Mouse (Mus musculus) stomach, embryonic 15.5 days (tissue): ENCODE results near the gene Gnao1. TPM values are rescaled to one million over a fixed set of nuclear protein-coding genes. Genes with fewer than 3 reads are reported as not detected.

Experiments
- ATAC-seq: fragments of 200-750 bp; cut with Nextera tagmentation; 2 replicates; pipeline ENCODE4 v1.8.0; 2017; ENCODE audit warnings: low read depth, moderate number of reproducible peaks, moderate TSS enrichment; ENCODE audit not compliant: insufficient read depth, low FRiP score
- H3K27ac ChIP-seq: fragments of 300-500 bp; sonication (generic); 2 replicates; pipeline ENCODE4 v1.5.1; 2015; ENCODE audit warnings: mild to moderate bottlenecking, inconsistent platforms
- H3K27me3 ChIP-seq: fragments of 300-500 bp; sonication (generic); replicated peaks from 2 replicates; pipeline ENCODE4 v1.6.1; 2015; ENCODE audit warnings: inconsistent platforms
- H3K36me3 ChIP-seq: fragments of 300-500 bp; sonication (generic); 2 replicates; pipeline ENCODE4 v1.6.1; 2015; ENCODE audit warnings: inconsistent platforms
- H3K4me1 ChIP-seq: fragments of 300-500 bp; sonication (generic); 2 replicates; pipeline ENCODE4 v1.6.1; 2015; ENCODE audit warnings: inconsistent platforms
- H3K4me2 ChIP-seq: fragments of 300-500 bp; sonication (generic); 2 replicates; pipeline ENCODE4 v1.6.1; 2015; ENCODE audit warnings: mild to moderate bottlenecking, inconsistent platforms
- H3K4me3 ChIP-seq: fragments of 300-500 bp; sonication (generic); replicated peaks from 2 replicates; pipeline ENCODE4 v1.5.1; 2015; ENCODE audit warnings: inconsistent platforms
- H3K9ac ChIP-seq: fragments of 300-500 bp; sonication (generic); 2 replicates; pipeline ENCODE4 v1.6.1; 2015; ENCODE audit warnings: inconsistent platforms
- H3K9me3 ChIP-seq: fragments of 300-500 bp; sonication (generic); 2 replicates; pipeline ENCODE4 v1.6.1; 2016; ENCODE audit warnings: inconsistent platforms
- WGBS: fragments of 180-500 bp; shearing (Covaris S2); methylation state at CpG from one replicate; pipeline ENCODE4 v1.1.7; 2015; 5-methylcytosine and 5-hydroxymethylcytosine counted together
- polyA plus RNA-seq: library from polyadenylated mRNA; unstranded; fragments of >200 nt; fragmentation: Nextera tagmentation; extraction: Ambion mirVana; gene quantifications from 2 replicates; pipeline ENCODE4 v1.2.1, GENCODE M21; 2015

Gene Gnao1
- polyA plus RNA-seq, 1 experiment from 2014 or later, result 14.9 TPM

DNA sequence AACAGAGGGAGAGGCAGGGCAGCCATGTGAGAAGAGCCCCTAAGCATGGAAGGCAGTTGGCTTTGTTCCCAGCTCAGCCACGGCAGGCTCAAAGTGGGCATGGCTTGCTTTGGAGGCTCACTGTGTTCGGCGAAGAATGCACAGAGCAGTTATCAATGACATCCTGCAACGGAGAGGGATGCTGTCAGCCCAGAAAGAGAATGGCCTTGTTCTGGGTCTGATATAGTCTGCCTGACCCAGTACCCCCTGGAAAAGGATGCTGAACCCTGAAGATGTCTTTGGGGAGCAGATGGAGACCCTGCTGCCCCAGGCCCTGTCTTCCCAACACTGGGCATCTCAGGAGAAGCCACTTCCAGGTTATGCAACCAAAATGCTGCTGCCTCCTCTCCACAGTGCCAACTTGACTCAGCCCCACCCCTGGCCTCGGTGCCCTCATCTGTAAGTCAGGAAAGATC, 98.2 kb downstream of the Gnao1 start:
- H3K4me1 ChIP-seq, result peaks cover 27% of the 10 kb centered on the region
- 0 out of 2 replicates have a peak overlapping the region, but pooled peaks have one; percentile 31 for H3K27ac ChIP-seq
- no peaks in the 10 kb centered on the region for H3K9me3 ChIP-seq
- no peak for ATAC-seq
- H3K36me3 ChIP-seq, result no peaks in the 10 kb centered on the region
- no peaks in the 10 kb centered on the region for H3K27me3 ChIP-seq
- no peak overlapping the region for H3K9ac ChIP-seq
- WGBS, result 34% methylated on average over 5 of the region's 5 CpGs
- H3K4me2 ChIP-seq, result no peak overlapping the region
- no peak overlapping the region for H3K4me3 ChIP-seq

DNA sequence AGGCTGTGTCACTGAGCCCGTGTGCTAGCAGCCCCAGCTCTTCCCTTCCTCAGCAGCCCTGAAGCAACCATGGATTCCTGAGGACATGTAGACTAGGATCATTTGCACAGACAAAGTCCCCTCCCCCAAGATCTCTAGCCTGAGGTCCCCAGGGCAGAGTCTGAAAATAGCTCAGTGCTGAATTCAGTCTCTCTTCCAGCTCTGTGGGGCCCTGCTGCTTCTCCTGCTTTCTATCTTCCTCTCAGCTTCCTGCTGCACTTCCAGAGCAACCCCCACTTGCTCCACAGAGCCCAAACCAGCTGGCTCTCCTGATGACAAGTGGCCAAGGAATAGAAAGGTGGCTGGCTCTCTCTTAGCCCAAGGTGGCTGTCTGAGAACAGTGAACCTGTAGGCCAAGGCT, 98.8 kb downstream of the Gnao1 start:
- Histone ChIP-seq H3K27ac (0 out of 2 replicates have a peak overlapping the region, but pooled peaks have one; percentile 31), H3K27me3 (no peaks in the 10 kb centered on the region), H3K9ac (no peak overlapping the region), H3K4me3 (no peak overlapping the region), H3K36me3 (no peaks in the 10 kb centered on the region), H3K4me1 (peaks cover 27% of the 10 kb centered on the region), H3K4me2 (no peak overlapping the region), H3K9me3 (no peaks in the 10 kb centered on the region)
- no peak for ATAC-seq
- WGBS, result 29% methylated on average over 1 of the region's 1 CpGs

DNA sequence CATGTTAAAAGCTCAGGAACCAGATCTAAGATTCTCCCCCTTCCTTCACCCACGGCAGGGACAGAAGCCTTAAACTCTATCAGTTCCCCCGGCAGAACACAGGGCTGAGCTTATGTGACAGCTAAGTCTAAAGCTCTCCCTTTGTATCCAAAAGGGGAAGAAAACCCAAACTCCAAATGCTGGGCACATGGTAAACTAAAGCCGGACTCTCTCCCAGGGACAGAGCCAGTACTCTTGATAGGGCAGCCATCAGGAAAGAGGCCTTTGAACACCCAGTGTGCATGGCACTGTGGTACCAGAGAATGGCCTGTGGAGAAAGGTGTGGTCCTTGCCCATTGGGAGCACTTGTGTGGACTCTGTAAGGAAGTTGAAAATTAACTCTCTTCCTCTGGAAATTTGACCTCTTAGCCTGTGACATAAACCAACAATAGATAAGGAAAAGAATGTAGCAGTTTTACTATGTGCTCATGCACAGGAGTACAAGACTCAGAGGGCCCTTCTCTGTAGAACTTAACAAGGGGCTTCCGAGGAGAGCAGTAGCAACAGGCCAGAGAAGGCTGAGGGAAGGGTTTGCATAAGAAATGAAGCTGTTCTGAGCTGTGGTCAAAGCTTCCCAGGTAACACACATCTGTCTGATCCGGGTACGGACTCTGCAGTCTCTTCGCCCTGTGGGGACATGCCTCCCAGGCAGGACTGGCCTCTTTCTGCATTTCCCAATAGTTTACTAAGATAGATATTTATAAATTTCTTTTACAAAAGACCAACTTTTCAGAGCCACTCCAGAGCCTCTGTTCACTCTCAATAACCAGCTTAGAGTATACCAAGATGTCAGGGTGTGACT, 102.2 kb downstream of the Gnao1 start:
- H3K9me3 ChIP-seq, result no peaks in the 10 kb centered on the region
- H3K4me3 ChIP-seq, result no peak overlapping the region
- H3K4me1 ChIP-seq, result peaks cover 27% of the 10 kb centered on the region
- H3K27ac ChIP-seq, result peak overlapping the region; percentile 73
- H3K36me3 ChIP-seq, result no peaks in the 10 kb centered on the region
- no peak overlapping the region for H3K9ac ChIP-seq
- no peak overlapping the region for H3K4me2 ChIP-seq
- H3K27me3 ChIP-seq, result no peaks in the 10 kb centered on the region
- peak; percentile 86 for ATAC-seq
- 51% methylated on average over 7 of the region's 7 CpGs for WGBS

DNA sequence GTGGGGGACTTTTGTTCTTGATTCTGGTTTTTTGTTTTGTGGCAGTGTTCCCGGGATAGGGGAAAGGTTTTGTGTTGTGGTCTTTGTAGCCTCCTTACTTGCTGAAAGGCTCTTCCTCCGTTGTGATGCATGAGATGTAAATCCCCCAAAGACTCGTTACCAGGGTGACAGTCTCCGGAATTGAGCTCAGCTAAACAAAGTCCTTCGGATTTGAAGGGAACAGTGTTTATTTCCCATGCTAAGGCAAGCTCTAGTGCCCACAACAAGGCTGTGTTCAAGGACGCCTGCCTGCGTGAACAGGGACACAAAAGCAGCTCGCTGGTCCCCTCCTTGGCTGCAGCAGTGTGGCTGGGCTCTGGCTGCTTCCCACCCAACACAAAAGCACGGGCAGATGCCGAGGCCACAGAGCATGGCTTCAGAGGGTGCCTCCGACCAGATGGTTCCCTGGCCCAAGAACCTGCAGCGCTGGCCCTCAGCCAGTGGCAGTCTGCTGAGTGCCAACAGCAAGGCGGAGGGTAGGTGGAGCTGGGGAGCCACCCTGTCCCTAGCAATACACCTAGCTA, 108.2 kb downstream of the Gnao1 start:
- H3K4me2 ChIP-seq, result no peak overlapping the region
- H3K4me1 ChIP-seq, result 0 out of 2 replicates have a peak, but pooled peaks cover 8% of the 10 kb centered on the region
- H3K4me3 ChIP-seq, result no peak overlapping the region
- 40% methylated on average over 13 of the region's 13 CpGs for WGBS
- ATAC-seq, result no peak
- no peaks in the 10 kb centered on the region for H3K27me3 ChIP-seq
- H3K36me3 ChIP-seq, result no peaks in the 10 kb centered on the region
- no peak overlapping the region for H3K9ac ChIP-seq
- no peaks in the 10 kb centered on the region for H3K9me3 ChIP-seq
- no peak overlapping the region; the same call in 1 of the 2 replicates for H3K27ac ChIP-seq

DNA sequence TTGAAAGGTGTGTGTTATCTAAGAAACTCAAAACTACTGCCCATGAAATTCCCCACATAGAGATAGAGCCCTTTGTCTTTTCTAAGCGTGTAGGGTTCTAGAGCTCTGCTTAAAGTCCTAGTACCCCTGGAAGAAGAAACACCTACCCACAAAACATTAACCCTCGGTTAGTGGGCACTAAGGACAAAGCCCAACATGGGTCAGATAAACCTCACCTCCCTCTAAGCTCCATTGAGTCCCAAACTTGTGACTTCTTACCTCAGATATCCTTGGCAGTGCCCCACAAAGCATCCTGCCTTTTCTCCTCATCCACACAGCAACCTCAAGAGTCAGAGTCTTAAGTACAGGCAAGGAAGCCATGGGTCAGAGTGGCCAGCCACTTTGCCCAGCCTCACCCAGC, 108.8 kb downstream of the Gnao1 start:
- WGBS, result 80% methylated on average over 2 of the region's 2 CpGs
- no peaks in the 10 kb centered on the region for H3K27me3 ChIP-seq
- 0 out of 2 replicates have a peak, but pooled peaks cover 7% of the 10 kb centered on the region for H3K4me1 ChIP-seq
- no peak for ATAC-seq
- no peak overlapping the region for H3K4me3 ChIP-seq
- H3K9ac ChIP-seq, result no peak overlapping the region
- H3K9me3 ChIP-seq, result no peaks in the 10 kb centered on the region
- no peaks in the 10 kb centered on the region for H3K36me3 ChIP-seq
- no peak overlapping the region for H3K4me2 ChIP-seq
- no peak overlapping the region for H3K27ac ChIP-seq

- Histone ChIP-seq H3K36me3 (no peaks in the 10 kb centered on the region), H3K4me2 (no peak overlapping the region), H3K4me1 (0 out of 2 replicates have a peak, but pooled peaks cover 11% of the 10 kb centered on the region), H3K27ac (0 out of 2 replicates have a peak overlapping the region, but pooled peaks have one; percentile 42), H3K4me3 (no peak overlapping the region), H3K9me3 (no peaks in the 10 kb centered on the region), H3K27me3 (no peaks in the 10 kb centered on the region), H3K9ac (no peak overlapping the region)
- no peak for ATAC-seq
- 51% methylated on average over 3 of the region's 3 CpGs for WGBS
Measured at GRCm38 (mm10) chr8:93919422-93919821, 109.7 kb downstream of the Gnao1 start.

DNA sequence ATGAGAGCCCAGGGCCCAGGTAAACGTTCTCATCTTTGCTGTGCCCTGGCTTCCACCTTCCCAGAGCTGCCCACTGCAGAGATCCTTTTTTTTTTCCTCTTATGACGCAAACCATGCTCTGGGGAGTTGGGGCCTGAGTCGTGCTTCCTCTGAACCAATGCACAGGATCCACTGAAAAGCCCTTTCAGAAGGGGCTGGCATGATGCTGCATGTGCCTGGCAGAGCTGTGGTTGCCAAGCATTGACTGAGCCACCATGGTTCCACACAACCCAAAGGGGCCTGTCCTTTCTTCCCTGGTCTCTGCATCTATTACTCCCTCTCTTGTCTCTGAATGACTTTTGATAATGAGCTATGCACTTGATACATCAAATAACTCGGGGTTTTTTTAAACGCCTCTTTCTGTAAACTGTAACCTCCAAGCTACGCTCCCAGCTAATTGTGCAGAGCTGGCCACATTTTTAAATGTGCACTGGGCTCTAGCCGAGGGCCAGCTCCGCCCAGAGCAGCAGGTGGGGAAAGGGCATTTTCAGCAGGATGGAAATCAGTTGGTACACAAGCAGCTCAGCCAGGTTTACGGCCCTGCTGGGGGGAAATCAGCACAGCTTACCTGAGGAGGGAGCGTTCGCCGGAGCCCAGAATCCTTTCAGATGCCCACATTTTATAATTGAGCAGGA, 110.3 kb downstream of the Gnao1 start:
- 0 out of 2 replicates have a peak, but pooled peaks cover 11% of the 10 kb centered on the region for H3K4me1 ChIP-seq
- 53% methylated on average over 12 of the region's 12 CpGs for WGBS
- no peaks in the 10 kb centered on the region for H3K36me3 ChIP-seq
- H3K9me3 ChIP-seq, result no peaks in the 10 kb centered on the region
- H3K9ac ChIP-seq, result no peak overlapping the region
- no peak overlapping the region for H3K4me2 ChIP-seq
- no peak overlapping the region for H3K4me3 ChIP-seq
- 0 out of 2 replicates have a peak overlapping the region, but pooled peaks have one; percentile 42 for H3K27ac ChIP-seq
- no peak for ATAC-seq
- no peaks in the 10 kb centered on the region for H3K27me3 ChIP-seq

- WGBS, result 82% methylated on average over 7 of the region's 7 CpGs
- H3K4me2 ChIP-seq, result no peak overlapping the region
- no peak overlapping the region for H3K4me3 ChIP-seq
- no peaks in the 10 kb centered on the region for H3K27me3 ChIP-seq
- no peaks in the 10 kb centered on the region for H3K36me3 ChIP-seq
- no peaks in the 10 kb centered on the region for H3K9me3 ChIP-seq
- no peak overlapping the region for H3K27ac ChIP-seq
- no peak for ATAC-seq
- H3K9ac ChIP-seq, result no peak overlapping the region
- 0 out of 2 replicates have a peak, but pooled peaks cover 11% of the 10 kb centered on the region for H3K4me1 ChIP-seq
Measured at GRCm38 (mm10) chr8:93920590-93920948, 110.8 kb downstream of the Gnao1 start.

DNA sequence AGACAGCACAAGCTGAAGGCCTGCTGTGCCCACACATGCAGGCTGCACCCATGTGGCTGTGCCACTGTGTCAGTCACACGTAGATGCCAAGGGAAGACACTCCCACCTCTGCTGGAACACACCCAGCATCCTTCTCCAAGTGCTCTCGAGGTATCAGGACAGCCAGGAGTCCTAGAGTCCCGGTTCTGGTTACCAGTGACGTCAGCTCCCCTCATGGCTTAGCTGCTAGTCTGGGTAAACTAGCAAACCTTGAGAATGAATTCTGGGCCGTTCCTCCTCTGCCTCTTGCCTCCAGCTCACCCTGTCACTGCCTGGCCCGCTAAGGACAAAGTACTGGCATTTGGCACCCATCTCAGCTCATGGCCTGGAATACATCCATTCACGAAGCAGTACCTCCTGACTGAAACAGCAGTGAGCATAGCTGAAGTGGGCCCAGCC, 114.2 kb downstream of the Gnao1 start:
- Histone ChIP-seq H3K36me3 (no peaks in the 10 kb centered on the region), H3K9ac (no peak overlapping the region), H3K4me1 (0 out of 2 replicates have a peak, but pooled peaks cover 3% of the 10 kb centered on the region), H3K4me2 (no peak overlapping the region), H3K4me3 (no peak overlapping the region), H3K27ac (no peak overlapping the region), H3K27me3 (no peaks in the 10 kb centered on the region), H3K9me3 (no peaks in the 10 kb centered on the region)
- 46% methylated on average over 7 of the region's 7 CpGs for WGBS
- ATAC-seq, result 0 out of 2 replicates have a peak, but pooled peaks have one; percentile 23

GRCm38 (mm10) chr8:93925513-93925912, 115.7 kb downstream of the Gnao1 start:
- Histone ChIP-seq H3K9ac (no peak overlapping the region), H3K27me3 (no peaks in the 10 kb centered on the region), H3K27ac (no peak overlapping the region), H3K4me2 (no peak overlapping the region), H3K9me3 (no peaks in the 10 kb centered on the region), H3K4me1 (0 out of 2 replicates have a peak, but pooled peaks cover 7% of the 10 kb centered on the region), H3K4me3 (no peak overlapping the region), H3K36me3 (no peaks in the 10 kb centered on the region)
- no peak for ATAC-seq
- 65% methylated on average over 3 of the region's 3 CpGs for WGBS

GRCm38 (mm10) chr8:93929233-93929632, 119.5 kb downstream of the Gnao1 start:
- no peaks in the 10 kb centered on the region for H3K27me3 ChIP-seq
- H3K9ac ChIP-seq, result no peak overlapping the region
- H3K36me3 ChIP-seq, result no peaks in the 10 kb centered on the region
- H3K4me3 ChIP-seq, result no peak overlapping the region
- 56% methylated on average over 4 of the region's 4 CpGs for WGBS
- H3K4me2 ChIP-seq, result no peak overlapping the region
- H3K4me1 ChIP-seq, result 0 out of 2 replicates have a peak, but pooled peaks cover 4% of the 10 kb centered on the region
- H3K27ac ChIP-seq, result no peak overlapping the region
- H3K9me3 ChIP-seq, result no peaks in the 10 kb centered on the region
- ATAC-seq, result peak; percentile 68
